Mouse (Mus musculus) heart, adult 2 months (tissue): ENCODE results near the gene Lrrc29. TPM values are rescaled to one million over a fixed set of nuclear protein-coding genes. Genes with fewer than 3 reads are reported as not detected.

ENCODE experiments used
- DNase-seq, 2 experiments: peaks; one replicate each; pipeline ENCODE4 v3.0.0; 2021
- H3K27ac ChIP-seq: fragments of 200-600 bp; 2 replicates; pipeline ENCODE4 v1.8.1; 2022
- H3K27me3 ChIP-seq: fragments of 200-500 bp; 2 replicates; pipeline ENCODE4 v1.6.1; 2012; ENCODE audit warnings: mild to moderate bottlenecking, low read length, inconsistent platforms, mixed read lengths; ENCODE audit not compliant: control insufficient read depth, insufficient read depth
- H3K36me3 ChIP-seq: fragments of 200-500 bp; 2 replicates; pipeline ENCODE4 v1.6.1; 2012; ENCODE audit warnings: low read length, inconsistent platforms; ENCODE audit not compliant: control insufficient read depth, insufficient read depth
- H3K4me1 ChIP-seq: fragments of 200-500 bp; 2 replicates; pipeline ENCODE4 v1.6.1; 2011; ENCODE audit warnings: low read length; ENCODE audit not compliant: control insufficient read depth, insufficient read depth
- H3K4me3 ChIP-seq: fragments of 200-600 bp; 2 replicates; pipeline ENCODE4 v1.8.1; 2022
- H3K79me2 ChIP-seq: fragments of 200-500 bp; replicated peaks from 2 replicates; pipeline ENCODE4 v1.6.1; 2012; ENCODE audit warnings: mild to moderate bottlenecking, inconsistent platforms, low read length, moderate library complexity, mixed read lengths; ENCODE audit not compliant: control insufficient read depth, insufficient read depth
- H3K9ac ChIP-seq: fragments of 200-500 bp; 2 replicates; pipeline ENCODE4 v1.6.1; 2012; ENCODE audit warnings: low read depth, mild to moderate bottlenecking, control low read depth, inconsistent platforms, low read length, mixed read lengths
- CTCF ChIP-seq: fragments of 200-600 bp; IDR thresholded peaks from 2 replicates; pipeline ENCODE4 v1.8.1; 2022; ENCODE audit warnings: antibody characterized with exemption, mild to moderate bottlenecking, moderate library complexity
- EP300 ChIP-seq: fragments of 200-500 bp; IDR thresholded peaks from 2 replicates; pipeline ENCODE4 v1.6.1; 2011; ENCODE audit warnings: low read depth, low read length, control low read depth; ENCODE audit not compliant: insufficient read depth
- POLR2A ChIP-seq: fragments of 200-500 bp; IDR thresholded peaks from 2 replicates; pipeline ENCODE4 v1.6.1; 2011; ENCODE audit warnings: mild to moderate bottlenecking, low read depth, low read length, control low read depth; ENCODE audit not compliant: insufficient read depth
- WGBS: fragments of 180-500 bp; shearing (Covaris S2); methylation state at CpG from one replicate; pipeline ENCODE4 v1.1.7; 2018; 5-methylcytosine and 5-hydroxymethylcytosine counted together
- intact Hi-C: fragments of 180-260 bp; cut with DNase I; formaldehyde crosslinking; loops from one replicate; pipeline ENCODE4 v1.15.1; 2025
- polyA plus RNA-seq: library from polyadenylated mRNA; depleted of rRNA; stranded (reverse); fragments of >200 nt; gene quantifications from 2 replicates; pipeline ENCODE4 v1.2.3, GENCODE M21; 2012
- total RNA-seq, 2 experiments: library from RNA; stranded (reverse); gene quantifications; 2 replicates each; pipeline ENCODE4 v1.2.3; 2021

The Lrrc29 gene
- total and polyA plus RNA-seq, 3 experiments, result 0.93 to 2.2 (median 1.1) TPM

DNA sequence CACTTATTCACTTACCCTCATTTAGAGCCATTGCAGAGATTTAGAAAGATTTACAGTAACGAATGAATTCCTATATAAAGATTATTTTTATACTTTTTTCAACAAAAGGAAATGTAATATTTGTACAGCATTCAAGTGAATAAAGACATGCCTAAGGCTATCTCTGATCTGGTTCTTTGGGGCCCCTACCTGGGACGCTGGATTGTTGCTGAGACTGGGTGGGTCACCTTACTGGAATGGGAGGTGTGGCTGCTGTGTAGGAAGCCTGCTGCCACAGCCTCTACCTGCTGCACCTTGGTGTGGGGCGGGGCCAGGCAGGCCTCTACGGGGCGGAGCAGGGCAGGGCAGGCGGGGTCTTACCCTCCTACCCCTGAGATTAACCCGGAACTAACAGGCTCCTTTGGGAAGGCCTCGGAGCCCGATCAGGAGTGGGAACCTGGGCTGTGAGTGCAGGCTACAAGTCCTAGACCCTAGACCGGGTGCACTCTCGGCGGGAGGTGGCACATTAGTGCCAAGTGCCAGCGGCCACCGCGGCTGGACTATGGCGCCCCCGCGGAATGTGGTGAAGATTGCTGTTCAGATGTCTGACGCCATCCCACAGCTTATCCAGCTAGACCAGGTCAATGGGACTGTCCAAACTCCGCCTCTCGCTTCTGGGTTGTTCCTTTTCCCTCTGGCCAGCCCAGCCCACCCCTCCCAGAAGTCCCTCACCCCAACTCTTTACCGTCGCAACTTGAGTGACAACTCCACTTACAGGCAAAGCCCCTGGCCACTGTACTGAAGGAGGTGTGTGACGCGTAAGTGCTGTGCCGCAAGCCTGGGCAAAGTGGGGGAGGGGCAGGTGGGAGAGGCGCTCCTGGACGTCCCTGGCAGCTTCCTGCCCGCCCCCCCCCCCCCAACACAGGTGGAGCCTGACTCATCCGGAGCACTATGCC is 20.6 kb downstream of the Lrrc29 start, which contains the start of gene Elmo3:
Gene Elmo3 (plus strand): TSS at position 391 of the 935 bp plus-strand sequence.
- no peaks in the 10 kb centered on the region for H3K36me3 ChIP-seq
- DNase-seq, result peak; percentile 42 to 46
- TF ChIP-seq EP300 (no peak), POLR2A (no peak), CTCF (no peak)
- no peaks in the 10 kb centered on the region for H3K27me3 ChIP-seq
- H3K4me3 ChIP-seq, result peak within 1 kb of the TSS; percentile 15; the same call in 1 of the 2 replicates
- intact Hi-C loops, result no loop called here
- 0 out of 2 replicates have a peak within 1 kb of the TSS, but pooled peaks have one; percentile 1 for H3K27ac ChIP-seq
- H3K9ac ChIP-seq, result peak within 1 kb of the TSS; percentile 61
- peaks cover 2% of the 10 kb centered on the region for H3K4me1 ChIP-seq
- 9% methylated on average over 29 of the region's 30 CpGs for WGBS
- no peaks in the 10 kb centered on the region for H3K79me2 ChIP-seq

DNA sequence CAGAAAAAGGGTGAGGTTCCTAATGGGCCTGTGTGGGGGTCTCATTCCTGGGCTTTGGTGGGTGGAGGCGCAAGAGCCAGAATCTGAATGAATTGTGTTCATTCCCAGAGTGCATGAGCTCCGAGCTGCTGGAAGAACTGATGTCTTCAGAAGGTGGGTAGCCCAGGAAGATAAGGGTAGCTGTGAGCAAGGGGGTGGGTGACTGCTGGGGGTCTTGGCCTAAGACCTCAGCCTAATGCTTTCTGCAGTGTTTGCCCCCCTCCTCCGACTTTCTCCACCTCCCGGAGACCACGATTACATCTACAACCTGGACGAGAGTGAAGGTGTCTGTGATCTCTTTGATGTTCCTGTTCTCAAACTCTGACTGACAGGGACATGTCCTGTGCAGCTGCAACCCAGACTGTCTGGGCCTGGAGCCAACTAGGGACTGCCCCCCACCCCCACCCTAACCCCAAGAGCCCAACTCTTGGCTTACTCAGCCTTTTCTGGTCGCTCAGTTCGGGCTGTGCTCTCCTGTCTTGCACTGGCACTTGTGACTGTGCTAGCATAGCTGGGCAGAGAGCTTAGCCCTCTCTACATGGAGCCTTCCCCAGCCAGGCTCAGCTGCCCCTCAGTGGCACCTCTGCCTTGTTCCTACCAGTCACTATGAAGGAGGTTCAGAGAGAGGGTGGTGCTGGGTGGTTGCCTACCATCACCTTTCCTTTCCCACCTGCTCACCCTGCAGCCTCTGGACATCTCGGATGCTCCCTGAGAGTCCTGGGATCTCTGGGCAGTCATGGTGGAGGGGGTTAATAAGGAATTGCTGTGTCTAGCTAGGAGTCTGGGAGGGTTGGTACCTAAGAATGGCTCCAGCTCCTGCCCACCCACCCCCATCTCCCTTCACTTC is 21.5 kb downstream of the Lrrc29 start:
- intact Hi-C loops, result no loop called here

GRCm38 (mm10) chr8:105303874-105304273 is 22.2 kb downstream of the Lrrc29 start:
- TF ChIP-seq CTCF, result no peak
- TF ChIP-seq EP300, result no peak
- TF ChIP-seq POLR2A, result no peak
- H3K27ac ChIP-seq, result no peak overlapping the region
- H3K79me2 ChIP-seq, result no peaks in the 10 kb centered on the region
- no peak overlapping the region for H3K4me3 ChIP-seq
- peaks cover 2% of the 10 kb centered on the region for H3K4me1 ChIP-seq
- peaks cover 2% of the 10 kb centered on the region for H3K36me3 ChIP-seq
- H3K9ac ChIP-seq, result no peak overlapping the region
- WGBS, result 59% methylated on average over 9 of the region's 9 CpGs
- no peak for DNase-seq
- intact Hi-C loops, result no loop called here
- H3K27me3 ChIP-seq, result no peaks in the 10 kb centered on the region

More for the DNA sequence above, 21.5 kb downstream of the Lrrc29 start:
- 0 out of 2 replicates have a peak, but pooled peaks have one; percentile 21 for TF ChIP-seq EP300
- no peak for TF ChIP-seq CTCF
- peak; percentile 45; the same call in 1 of the 2 replicates for TF ChIP-seq POLR2A
- WGBS, result 41% methylated on average over 9 of the region's 9 CpGs
- no peaks in the 10 kb centered on the region for H3K27me3 ChIP-seq
- no peak overlapping the region for H3K27ac ChIP-seq
- no peak overlapping the region for H3K4me3 ChIP-seq
- DNase-seq, result peak in 1 of 2 experiments; percentile 21
- H3K4me1 ChIP-seq, result peaks cover 2% of the 10 kb centered on the region
- H3K79me2 ChIP-seq, result no peaks in the 10 kb centered on the region
- H3K9ac ChIP-seq, result no peak overlapping the region
- H3K36me3 ChIP-seq, result no peaks in the 10 kb centered on the region

- Histone ChIP-seq H3K27me3 (no peaks in the 10 kb centered on the region), H3K27ac (no peak overlapping the region), H3K4me1 (peaks cover 4% of the 10 kb centered on the region), H3K9ac (no peak overlapping the region), H3K4me3 (no peak overlapping the region), H3K79me2 (no peaks in the 10 kb centered on the region), H3K36me3 (peaks cover 4% of the 10 kb centered on the region)
- no peak for TF ChIP-seq POLR2A
- TF ChIP-seq EP300, result no peak
- no peak for TF ChIP-seq CTCF
- no peak for DNase-seq
- WGBS, result 66% methylated on average over 8 of the region's 8 CpGs
- intact Hi-C loops, result no loop called here
Measured at GRCm38 (mm10) chr8:105303396-105303795, 22.7 kb downstream of the Lrrc29 start.

- Histone ChIP-seq H3K4me1 (peaks cover 6% of the 10 kb centered on the region), H3K4me3 (no peak overlapping the region), H3K36me3 (peaks cover 4% of the 10 kb centered on the region), H3K9ac (no peak overlapping the region), H3K27me3 (no peaks in the 10 kb centered on the region), H3K79me2 (no peaks in the 10 kb centered on the region), H3K27ac (no peak overlapping the region)
- intact Hi-C loops, result loop anchor here (10.0 kb wide), 1 partner anchor 645 kb away; no protein-coding TSS in a partner anchor
- no peak for DNase-seq
- TF ChIP-seq EP300 (no peak), CTCF (no peak), POLR2A (no peak)
- WGBS, result 91% methylated on average over 8 of the region's 8 CpGs
Measured at GRCm38 (mm10) chr8:105299962-105300361, 26.1 kb downstream of the Lrrc29 start.
